Mouse (Mus musculus): ENCODE results near the gene Myf6. TPM values are rescaled to one million over a fixed set of nuclear protein-coding genes. Genes with fewer than 3 reads are reported as not detected.

Myf6 gene
- not detected in 2 replicates for polyA plus RNA-seq (2012; rRNA removed)

DNA sequence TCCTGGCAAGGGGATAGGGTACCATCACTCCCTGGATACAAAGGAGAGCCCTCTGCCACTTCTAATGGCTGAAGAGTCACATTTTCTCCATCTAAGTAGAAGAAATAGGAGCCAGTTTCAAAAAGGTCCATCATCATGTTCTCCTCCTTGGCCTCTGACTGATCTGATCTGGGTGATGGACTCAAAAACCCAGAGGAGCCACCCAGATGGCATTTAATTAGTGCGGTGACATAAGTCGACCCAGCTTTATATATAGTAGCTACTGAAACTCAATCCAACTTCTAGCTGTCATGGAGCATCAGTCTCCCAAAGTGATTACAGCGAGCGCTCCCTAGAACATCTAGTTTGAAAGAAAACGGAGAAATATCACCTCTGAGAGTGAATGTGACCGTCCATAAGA lies at the start of gene Myf6:
Gene Myf6 (minus strand): TSS at position 170 of the 400 bp plus-strand sequence.
- DNase-seq (ENCODE audit: low read depth): no peak

DNA sequence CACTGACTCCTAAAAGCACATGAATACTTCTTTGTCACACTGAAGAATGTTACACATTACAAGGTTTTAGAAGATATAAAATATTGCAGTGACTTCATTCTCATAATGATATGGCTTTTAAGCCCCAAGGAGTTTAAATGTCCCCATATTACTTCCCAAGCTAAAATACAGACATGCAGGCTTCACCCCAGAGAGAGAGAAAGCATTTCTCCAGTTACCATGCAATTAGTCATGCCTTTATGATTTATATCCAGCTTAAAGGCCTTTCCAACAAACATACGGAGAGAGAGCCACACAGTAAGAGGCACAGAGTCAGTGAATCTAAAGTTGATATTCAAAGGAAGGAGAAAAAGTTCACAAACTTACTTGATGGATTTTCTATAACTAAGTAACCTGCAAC lies 48.5 kb upstream of the Myf6 start:
- no peak for DNase-seq (ENCODE audit: low read depth)

DNA sequence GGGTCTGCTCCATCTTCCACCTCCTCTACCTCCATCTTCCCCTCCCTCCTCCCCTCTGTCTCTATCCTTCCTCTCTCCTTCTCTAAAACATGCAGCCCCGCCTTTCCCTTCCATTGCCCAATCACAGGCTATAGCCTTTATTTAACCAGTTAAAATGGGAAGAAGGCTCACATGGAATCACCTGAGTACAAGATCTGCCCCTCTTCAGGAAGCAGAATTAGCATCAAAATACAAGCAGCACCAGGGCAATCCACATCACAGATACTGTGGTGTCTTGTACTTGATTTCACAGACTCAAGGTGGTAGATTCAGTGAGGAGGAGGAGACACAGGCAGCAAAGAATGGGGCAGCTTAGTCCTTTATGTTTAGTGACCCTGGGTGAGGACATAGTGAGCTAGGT lies 34.2 kb upstream of the Myf6 start:
- DNase-seq (ENCODE audit: low read depth): no peak

DNA sequence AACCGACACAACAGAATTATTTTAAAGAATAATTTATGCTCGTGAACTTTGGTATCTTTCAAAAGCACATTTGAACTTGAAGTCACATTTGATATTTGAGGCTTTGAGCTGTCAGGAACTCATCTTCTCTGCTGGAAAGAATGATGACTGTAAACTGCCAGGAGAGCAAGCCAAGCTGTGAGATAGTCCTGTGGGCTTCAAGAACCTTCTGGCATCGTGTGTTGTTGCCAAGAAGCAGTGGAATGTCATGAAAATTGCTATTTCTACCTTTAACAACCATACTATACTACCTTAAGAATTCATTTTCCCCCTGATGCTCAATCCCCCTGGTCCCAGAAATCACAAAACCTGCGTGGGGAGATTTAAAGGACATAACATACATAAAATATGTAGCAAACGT lies 24.7 kb upstream of the Myf6 start:
- no peak for DNase-seq (ENCODE audit: low read depth)

DNA sequence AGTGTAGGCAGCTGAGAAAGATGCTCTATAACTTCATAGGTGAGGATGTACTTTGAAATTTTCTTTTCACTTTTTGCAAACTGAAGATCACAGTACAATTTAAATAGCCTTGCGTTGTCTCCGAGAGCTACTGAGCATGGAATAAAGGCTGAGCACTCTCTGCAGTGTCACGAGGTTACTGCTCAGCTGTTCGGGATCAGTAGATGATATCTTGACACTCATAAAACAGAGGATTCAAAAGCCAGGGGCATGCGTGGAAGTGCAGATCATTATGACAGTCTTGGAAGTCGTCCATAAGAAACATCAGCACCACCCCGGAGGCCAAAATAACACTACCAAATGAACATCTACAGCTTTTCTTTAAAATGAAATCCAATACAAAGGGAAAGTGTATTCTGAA lies 22.1 kb upstream of the Myf6 start:
- no peak for DNase-seq (ENCODE audit: low read depth)

DNA sequence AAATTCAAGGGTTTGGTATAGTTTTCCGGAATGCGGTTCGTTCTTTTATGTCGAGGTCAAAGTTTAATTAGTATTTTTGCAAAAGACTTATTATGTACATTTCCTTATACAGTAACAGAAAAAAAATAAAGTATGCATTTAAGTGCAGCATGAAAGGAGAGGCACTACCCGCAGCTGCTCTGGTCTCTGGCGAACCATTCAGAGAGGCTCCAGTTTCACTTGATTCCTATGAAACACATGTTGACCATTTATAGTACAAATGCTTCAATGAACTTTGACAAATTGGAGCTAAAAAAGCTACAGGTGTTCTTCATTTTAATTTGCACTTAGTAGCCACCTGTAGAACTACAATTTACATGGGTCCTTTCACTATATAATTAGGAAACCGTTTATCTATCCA lies 20.2 kb upstream of the Myf6 start:
- DNase-seq (ENCODE audit: low read depth): no peak

DNA sequence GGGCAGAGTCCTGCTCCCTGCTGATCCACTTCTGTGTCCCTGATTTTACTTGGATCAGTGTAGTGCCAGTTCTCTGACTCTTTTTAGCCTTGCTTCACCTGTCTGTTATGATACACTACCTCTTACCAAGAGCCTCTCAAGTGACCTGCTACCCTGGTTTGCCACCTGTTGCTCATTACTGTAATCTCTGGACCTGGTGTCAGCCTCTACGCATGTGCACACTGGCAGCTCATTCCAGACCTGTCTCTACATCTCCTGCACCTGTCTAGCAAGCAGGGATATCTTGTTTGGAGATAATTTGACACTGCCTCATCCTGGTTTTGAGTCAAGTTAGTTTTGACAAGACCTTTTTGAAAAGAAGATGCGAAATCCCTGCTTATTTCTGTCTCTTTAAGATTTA lies 11.9 kb upstream of the Myf6 start:
- DNase-seq (ENCODE audit: low read depth): no peak

DNA sequence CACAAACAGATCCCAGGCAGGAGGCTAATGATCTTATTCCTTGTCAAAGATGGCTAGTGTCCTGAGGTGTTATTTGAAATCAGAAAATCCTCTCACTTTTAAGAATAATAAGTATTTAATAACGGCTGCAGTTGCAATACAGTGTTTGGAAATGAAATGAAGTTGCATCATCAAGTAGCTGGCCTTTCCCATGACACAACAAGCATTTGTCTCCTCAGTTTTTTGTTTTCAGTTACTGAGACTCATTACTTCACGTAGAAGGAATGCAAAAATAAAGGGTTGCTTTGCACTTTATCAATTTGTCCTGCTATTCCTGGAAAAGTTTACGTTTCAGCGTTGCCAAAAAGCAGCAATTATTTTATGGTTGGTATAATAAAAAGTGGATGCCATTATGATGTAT lies 8.9 kb upstream of the Myf6 start:
- no peak for DNase-seq (ENCODE audit: low read depth)

DNA sequence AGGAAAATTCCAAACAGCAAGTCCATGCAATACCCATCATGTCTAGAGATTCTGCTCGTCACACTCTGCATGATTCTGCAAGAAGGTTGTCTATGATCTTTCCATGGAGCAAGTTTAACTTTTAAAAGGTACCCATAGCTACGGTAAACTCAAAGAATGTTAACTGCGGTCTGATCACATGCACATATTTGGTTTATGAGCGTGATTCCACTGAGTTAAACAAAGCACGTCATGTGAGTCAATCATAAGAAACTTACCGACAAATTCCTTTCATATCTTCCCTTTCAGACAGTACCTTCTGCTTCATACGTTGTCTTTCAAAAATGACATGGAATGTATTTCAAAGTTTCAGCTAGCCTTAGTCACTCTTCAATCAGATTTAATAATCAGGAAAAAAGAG lies 7.7 kb upstream of the Myf6 start:
- DNase-seq (ENCODE audit: low read depth): no peak

DNA sequence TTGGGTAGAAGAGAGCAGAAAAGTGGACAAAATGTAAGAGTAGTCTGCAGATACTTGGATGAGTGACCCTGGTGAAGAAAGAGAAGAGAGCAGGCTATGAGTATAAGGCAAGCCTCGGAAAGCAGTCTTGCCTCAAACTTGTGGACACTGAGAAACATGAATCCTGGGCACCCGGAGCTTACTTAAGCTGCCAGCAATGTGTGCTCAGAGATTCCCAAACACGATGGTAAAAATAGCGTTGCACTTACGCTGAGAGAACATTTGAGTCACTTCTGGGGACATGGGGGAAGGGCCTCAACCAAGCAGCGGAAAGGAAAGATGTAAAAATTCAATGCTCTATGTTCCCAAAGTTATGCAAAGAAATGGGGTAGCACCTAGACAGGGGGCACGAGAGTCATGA lies 5.1 kb upstream of the Myf6 start:
- no peak for DNase-seq (ENCODE audit: low read depth)

DNA sequence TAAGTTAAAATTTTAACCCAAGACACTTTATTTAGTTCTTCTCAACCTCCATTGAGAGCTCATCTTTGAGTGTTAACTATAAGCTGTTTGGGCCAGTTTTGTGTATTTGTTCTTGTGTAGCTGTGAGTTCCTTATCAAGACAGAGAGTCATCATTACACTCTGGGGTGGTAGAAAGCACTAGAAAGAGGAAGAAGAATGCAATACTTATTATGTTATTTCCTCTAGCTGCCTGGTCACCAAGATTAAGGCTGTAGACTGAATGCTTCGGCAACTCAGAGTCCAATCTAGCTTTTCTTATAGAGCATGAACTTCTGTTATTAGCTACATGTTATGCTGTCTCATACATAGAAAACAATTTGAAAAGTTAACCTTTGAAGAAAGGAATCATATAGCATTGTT lies 1.9 kb upstream of the Myf6 start:
- DNase-seq (ENCODE audit: low read depth): no peak

DNA sequence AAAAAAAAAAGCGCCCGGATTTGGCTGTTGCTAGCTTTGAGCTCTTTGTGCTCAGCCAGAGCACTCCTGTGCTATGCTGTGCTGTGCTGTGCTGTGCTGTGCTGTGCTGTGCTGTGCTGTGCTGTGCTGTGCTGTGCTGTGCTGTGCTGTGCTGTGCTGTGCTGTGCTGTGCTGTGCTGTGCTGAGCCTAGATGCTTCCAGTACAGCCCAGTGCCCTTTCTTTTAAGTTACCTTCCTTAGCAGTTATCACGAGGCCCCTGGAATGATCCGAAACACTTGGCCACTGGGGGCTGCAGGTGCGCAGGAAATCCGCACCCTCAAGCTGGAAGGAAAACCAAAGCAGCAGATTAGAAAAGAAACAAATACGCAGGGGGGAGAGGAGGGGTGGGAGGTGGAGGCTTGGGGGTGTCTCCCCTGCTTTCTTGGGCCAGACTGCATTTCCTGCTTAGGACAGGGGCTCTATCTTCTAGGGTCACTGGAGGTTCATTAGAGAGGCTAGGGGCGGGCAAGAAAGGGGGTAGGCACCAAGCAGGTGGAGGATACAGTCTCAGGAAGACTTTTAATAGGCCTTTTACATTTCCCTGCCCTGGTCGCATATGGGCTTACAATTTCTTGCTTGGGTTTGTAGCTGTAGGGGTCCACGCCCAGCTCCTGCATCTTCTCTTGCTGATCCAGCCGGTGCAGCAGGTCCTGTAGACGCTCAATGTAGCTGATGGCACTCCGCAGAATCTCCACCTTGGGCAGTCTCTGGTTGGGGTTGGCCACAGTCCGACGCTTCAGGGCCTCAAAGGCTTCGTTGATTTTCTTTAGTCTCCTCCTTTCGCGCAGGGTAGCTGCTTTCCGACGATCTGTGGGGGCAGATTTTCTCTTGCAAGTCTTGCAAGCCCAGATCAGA lies 710 bp downstream of the Myf6 start:
- DNase-seq (ENCODE audit: low read depth): no peak

DNA sequence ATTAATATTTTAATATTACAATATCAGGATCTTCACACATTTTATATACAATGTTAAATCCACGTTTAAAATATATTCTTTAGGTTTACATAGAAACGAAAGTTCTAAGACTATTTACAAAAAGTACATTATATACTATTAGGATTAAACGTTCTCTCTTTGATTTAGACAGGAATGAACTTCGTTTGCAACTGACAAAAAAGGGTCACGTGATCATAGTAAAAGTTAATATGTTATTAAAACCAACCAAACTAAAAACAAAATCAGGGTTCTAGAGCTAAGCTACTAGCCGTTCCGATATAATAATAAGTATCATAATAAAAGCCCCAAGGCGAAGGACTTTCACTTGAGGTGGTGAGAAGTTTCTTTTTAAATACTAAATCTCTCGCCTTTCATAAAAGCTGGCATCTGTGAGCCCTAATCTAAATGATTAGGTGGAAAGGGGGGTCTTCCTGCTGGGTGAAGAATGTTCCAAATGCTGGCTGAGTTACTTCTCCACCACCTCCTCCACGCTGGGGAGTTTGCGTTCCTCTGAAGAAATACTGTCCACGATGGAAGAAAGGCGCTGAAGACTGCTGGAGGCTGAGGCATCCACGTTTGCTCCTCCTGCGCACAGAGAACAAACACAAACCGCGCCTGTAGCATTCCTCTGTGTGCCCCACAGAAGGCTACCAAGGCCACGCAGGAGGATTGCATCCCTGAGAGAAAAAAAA lies 1.5 kb downstream of the Myf6 start:
- no peak for DNase-seq (ENCODE audit: low read depth)

DNA sequence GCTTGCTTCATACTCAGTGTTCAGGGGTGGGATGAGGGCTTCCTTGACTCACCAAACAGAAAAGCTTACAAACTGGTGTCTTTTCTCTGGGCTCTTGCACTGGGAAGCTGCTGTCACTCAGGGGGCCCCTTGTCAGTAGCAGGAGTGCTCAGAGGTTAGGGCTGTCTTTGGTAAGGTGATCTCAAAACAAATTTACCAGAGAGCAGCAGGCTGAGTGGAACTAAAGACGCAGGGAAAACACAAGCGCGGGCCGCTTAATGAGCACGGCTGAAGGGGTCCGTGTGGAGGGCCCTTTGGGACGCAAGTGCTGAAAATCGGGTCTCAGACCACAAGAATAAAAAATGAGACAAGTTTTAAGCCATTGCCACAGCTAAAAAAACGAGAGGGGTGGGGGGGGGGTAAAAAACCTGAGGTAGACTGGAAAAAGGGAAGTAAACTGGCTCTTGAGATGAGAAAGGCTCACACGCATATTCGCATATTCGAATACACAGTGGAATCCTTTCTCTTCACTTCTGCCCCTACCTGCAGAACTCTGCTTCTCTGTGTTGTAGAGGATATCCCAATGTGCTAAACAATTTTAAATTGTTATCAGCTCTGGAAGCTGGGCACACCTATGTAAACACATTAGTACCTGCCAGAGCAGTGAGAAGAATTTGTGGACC lies 5.8 kb downstream of the Myf6 start:
- DNase-seq (ENCODE audit: low read depth): no peak

DNA sequence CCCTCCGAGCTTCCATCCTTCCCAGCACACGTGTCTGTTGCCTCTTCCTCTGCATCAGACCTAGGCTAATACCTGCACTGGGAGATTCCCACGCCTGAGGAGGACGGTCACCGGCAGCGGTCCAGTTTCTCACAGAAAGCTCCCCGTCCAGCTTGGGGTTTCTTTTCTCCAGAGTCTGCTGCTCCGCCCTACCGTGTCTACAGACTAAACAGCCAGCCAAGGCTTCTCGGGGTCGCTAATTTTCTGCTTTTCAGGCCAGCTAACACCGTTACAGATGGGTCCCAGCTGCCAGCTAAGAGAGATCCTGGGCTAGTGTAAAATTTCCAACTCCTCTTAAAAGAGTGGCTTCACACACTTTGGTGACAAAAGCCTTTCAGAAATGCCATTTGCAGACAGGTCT lies 7.8 kb downstream of the Myf6 start:
- DNase-seq (ENCODE audit: low read depth): no peak

DNA sequence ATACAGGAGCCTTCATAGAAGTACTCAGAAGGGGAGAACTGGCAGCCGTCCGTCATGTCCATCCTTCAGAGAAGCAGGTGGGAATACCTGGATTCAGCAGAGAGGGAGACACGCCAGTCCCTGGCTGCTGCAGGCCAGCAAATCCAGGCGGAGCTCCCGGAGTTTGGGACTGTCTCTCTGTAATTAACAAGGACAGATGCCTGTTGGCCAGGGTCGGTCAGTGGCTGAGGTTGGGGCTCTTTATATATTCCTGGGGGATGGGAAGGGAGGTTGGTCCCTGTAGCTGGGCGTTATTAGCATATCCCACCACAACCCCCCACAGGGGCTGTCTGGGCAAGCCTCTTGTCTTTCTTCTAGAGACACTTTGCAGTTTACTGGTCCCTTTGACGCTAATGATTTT lies 8.7 kb downstream of the Myf6 start, which contains the start of gene Myf5:
Gene Myf5 (minus strand): TSS at position 265 of the 400 bp plus-strand sequence.
- no peak for DNase-seq (ENCODE audit: low read depth)

DNA sequence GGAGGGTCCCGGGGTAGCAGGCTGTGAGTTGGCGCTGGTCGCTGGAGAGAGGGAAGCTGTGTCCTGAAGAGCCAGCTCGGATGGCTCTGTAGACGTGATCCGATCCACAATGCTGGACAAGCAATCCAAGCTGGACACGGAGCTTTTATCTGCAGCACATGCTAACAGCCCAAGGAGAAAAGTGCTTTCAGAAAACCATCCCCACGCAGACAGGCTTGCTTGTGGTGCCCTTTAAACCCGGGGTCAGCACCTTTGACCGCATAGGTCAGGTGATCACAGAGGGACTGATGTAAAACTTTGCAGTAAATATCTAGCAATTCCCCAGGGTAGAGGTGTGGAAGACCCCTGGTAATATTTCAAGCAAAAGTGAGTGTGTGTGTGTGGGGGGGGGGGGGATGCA lies 10.5 kb downstream of the Myf6 start:
- DNase-seq (ENCODE audit: low read depth): no peak

DNA sequence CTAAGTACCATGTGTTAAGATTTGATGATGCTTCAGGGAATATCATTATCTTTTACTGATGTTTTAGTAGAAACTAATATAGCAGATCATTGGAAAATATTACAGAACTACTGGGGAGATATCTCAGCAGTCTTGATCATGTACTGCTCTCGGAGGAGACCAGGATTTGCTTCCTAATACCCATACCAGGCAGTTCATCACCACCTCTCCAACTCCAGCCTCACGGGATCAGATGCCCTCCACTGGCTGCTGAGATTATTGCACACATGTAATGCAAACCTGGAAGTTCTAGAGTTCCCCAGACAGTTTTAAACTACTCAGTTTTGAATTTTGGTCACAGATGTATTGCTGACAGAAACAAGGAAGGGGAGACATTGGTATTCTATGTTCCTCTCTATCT lies 21.0 kb downstream of the Myf6 start:
- DNase-seq (ENCODE audit: low read depth): no peak

DNA sequence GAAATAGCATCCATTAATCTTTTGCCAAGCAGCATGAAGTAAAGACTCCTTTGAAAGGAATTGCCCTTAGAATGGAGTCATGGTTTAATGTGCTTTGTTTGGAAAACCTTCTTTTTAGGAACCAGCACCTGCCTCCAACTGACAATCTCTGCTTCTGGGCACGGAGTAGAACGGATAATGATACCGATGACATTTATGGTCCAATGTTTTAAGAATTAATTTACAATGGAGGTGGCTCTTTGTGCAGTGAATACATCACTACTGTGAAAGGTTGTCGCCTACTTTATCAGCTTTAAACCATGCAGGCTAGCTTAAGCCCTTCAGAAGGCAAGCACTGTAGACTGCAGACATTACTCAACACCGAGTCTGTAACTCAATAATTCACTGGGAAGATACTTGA lies 22.8 kb downstream of the Myf6 start:
- no peak for DNase-seq (ENCODE audit: low read depth)

DNA sequence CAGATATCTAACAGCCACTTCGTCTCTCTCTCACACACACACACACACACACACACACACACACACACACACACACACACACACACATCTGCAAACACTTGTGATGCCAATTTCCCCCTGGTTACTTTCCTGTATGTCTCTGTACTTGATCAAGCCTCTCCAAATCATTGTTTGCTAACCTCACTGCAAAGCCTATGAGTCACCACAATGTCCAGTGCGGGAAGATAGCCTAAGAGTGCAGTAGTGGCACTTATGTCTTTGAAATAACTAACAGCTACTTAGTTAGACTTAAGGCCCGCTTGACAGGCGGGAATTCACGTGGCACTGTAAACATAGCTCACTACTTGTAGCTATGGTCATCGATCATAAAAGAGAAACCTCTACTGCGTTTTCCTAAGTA lies 26.7 kb downstream of the Myf6 start:
- DNase-seq (ENCODE audit: low read depth): no peak

DNA sequence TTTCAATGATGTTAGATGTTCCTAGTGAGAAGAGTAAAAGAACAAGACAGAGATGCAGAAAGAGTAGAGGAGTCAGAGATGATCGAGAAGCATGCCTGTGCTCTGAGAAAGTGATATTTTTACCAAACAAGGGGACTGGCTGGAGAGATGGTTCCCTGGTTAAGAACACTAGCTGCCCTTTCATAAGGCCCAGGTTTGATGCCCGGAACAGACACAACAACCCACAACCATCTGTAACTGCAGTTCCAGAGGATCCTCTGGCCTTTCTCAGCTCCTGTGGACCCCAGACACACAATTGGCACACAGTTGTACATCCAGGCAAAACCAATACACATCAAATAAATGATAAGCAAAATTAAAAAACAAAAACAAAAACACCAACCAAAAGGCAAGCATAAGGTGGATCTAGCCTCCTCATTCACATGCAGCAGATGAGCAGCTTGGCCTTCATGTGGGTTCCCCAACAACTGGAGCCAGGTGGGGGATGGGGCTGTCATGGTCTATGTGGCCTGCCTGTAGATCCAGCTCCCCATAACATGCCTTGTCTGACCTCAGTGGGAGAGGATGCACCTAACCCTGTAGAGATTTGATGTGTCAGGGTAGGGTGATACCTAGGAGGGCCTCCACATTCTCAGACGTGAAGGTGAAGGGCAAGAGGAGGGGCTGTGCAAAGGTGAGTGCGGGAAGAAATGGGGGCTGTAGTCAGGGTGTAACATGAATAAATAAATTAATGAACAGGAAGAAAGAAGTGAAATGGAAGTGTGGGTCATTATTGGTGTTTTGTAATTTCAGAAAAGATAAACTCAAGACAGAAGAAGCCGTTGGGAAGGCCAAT lies 44.8 kb downstream of the Myf6 start:
- no peak for DNase-seq (ENCODE audit: low read depth)

Data from gonadal fat pad, adult 2 months (tissue).